Mouse (Mus musculus) left cerebral cortex, postnatal 14 days (tissue): ENCODE measurements at regions not wholly inside any gene's neighbourhood (a gene's known extent, or its start where the extent isn't known, plus 50 kb on each side); places are given as distances from the start of the nearest gene placed in this dataset.

Experiments
- DNase-seq, 2 experiments: peaks; one replicate each; pipeline ENCODE4 v3.0.0; 2021 to 2022; ENCODE audit warnings: low spot score in 2 of 2, mixed read lengths in 1 of 2
- intact Hi-C: fragments of 180-260 bp; cut with DNase I; formaldehyde crosslinking; loops from one replicate; pipeline ENCODE4 v1.15.1; 2025

GRCm38 (mm10) chr6:105549366-105549765 lies 128.1 kb upstream of the Cntn4 start:
- intact Hi-C loops, result no loop called here
- no peak for DNase-seq

DNA sequence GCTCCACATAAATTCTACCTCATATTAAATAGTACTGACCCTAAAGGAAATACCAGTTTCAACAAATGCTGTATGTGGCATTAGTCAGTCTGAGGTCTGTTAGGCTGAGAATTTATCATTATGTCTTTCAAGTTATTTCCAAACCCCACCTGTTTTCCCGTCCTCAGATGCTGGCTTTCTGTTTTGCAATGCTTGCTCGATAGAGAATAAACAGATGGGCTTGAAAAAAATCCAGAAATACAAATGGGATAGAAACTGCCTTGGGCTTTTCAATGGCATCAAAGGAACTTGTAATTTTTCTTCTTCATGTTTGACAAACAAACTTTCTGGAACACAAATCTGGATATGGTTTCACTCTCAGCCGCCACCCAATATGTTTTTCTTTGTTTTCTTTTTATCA lies 109.2 kb upstream of the Cntn4 start:
- intact Hi-C loops, result no loop called here
- no peak for DNase-seq

DNA sequence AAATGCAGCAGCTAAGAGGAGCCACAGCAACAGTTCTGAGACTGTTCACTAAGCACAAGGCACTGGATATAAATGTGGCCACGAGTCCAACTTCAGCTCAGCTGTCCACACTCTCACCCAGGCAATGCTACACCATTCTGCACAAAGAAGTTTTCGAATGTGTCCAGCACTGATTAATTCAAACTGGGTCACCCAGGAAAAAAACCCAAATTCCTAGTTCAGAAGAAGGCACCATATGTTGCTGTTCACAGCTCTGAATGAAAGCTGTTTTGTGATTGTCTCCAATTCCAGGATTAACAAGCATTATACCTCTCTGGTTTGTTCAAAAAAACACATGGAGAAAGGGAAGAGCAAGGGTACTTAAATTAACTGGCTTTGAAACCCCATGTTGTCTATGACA lies 108.4 kb upstream of the Cntn4 start:
- no peak for DNase-seq
- intact Hi-C loops, result no loop called here

- peak in 1 of 2 experiments; percentile 3 for DNase-seq
- intact Hi-C loops, result no loop called here
Measured at GRCm38 (mm10) chr6:105604234-105604633, 73.2 kb upstream of the Cntn4 start.
